Mouse (Mus musculus) cerebellum, adult 2 months (tissue): ENCODE results near the gene Pif1.

ENCODE experiments used
- CTCF ChIP-seq: fragments of 200-500 bp; IDR thresholded peaks from 2 replicates; pipeline ENCODE4 v1.5.1; 2011; ENCODE audit warnings: low read depth, mild to moderate bottlenecking, control low read depth, low read length, moderate library complexity, borderline replicate concordance; ENCODE audit not compliant: insufficient read depth
- POLR2A ChIP-seq: fragments of 200-500 bp; IDR thresholded peaks from 2 replicates; pipeline ENCODE4 v1.6.1; 2011; ENCODE audit warnings: low read length, control low read depth, borderline replicate concordance; ENCODE audit not compliant: insufficient read depth

DNA sequence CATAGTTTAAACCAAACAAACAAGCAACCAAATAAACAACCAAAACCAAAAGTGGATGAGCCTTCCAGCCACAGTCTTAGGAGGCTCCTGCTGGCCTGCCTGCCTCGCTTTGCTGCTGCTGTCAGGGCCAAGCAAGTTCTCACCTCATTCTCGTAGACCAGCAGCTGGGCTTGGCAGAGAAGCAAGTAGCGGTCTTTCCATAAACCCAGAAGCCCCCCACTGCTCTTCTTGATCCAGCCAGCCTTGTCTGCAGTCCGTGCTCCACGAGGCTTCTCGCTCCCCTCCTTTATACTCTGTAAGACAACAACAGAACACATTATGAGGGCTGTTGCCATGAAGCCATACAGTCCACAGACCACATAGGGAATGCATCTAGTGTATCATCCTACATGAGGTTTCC lies 14.1 kb upstream of the Pif1 start:
- TF ChIP-seq CTCF = no peak
- no peak for TF ChIP-seq POLR2A
